Mouse (Mus musculus): ENCODE results near the gene Tsacc. TPM values are rescaled to one million over a fixed set of nuclear protein-coding genes. Genes with fewer than 3 reads are reported as not detected.

The Tsacc gene
- polyA plus RNA-seq, 1 experiment from 2014 or later: 15.4 TPM

DNA sequence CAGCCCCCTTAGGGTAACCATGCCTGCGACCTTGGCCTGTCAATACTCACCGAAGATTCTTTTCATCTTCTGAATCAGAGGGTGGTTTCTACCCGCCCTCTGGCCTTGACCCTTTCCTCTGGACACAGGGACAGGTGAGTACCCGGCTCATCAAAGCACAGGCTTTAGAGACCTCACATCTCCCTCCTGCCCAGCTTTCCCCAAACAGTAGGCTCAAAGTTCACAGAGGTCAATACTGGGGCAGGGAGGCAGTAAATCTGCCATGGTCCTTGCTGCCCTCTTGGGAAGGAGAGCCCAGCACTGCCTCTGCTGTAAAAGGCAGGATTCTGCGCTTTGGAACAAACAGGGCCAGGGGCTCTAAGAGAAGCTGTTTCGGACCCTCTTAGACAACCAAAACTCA is 44.1 kb downstream of the Tsacc start:
- peaks cover 21% of the 10 kb centered on the region; the same call in 1 of the 2 replicates for H3K4me1 ChIP-seq (ENCODE audit: control insufficient read depth, insufficient read depth, low read length)
- no peak overlapping the region for H3K9ac ChIP-seq (ENCODE audit: low read depth, low read length)
- 53% methylated on average over 6 of the region's 6 CpGs for WGBS
- H3K27ac ChIP-seq (ENCODE audit: low read depth, low read length): no peak overlapping the region
- peaks cover 26% of the 10 kb centered on the region for H3K27me3 ChIP-seq (ENCODE audit: control insufficient read depth, insufficient read depth, low read length)
- H3K9me3 ChIP-seq (ENCODE audit: control insufficient read depth, low read length): no peaks in the 10 kb centered on the region
- no peak overlapping the region for H3K4me2 ChIP-seq (replicated peaks; ENCODE audit: low read depth, low read length)
- ATAC-seq (ENCODE audit: low FRiP score, low TSS enrichment): no peak
- H3K36me3 ChIP-seq (ENCODE audit: control insufficient read depth, insufficient read depth, low read length): no peaks in the 10 kb centered on the region
- H3K4me3 ChIP-seq (ENCODE audit: low read length): no peak overlapping the region

DNA sequence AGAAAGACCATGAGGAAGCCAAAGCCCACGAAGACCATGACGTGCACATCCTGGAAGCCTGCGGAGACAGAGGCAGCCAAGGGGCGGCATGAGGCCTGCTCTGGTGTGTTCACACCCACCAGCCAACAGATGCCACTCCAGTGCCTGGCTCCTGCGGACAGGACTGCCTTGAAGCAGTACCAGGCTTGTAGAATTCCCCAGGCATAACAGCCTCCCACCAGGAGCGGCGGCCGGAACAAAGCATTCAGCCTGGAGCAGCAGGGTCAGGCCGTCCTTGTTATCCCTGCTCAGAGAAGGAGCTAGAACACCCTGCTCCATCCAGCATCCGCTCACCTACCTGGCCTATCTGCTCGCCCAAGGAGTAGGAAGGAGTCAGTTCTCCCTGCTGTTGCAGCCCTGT is 48.4 kb downstream of the Tsacc start:
- WGBS: 74% methylated on average over 11 of the region's 11 CpGs
- peaks cover 20% of the 10 kb centered on the region for H3K27me3 ChIP-seq (ENCODE audit: control insufficient read depth, insufficient read depth, low read length)
- no peak overlapping the region for H3K27ac ChIP-seq (ENCODE audit: low read depth, low read length)
- ATAC-seq (ENCODE audit: low FRiP score, low TSS enrichment): no peak
- H3K4me1 ChIP-seq (ENCODE audit: control insufficient read depth, insufficient read depth, low read length): no peaks in the 10 kb centered on the region
- no peak overlapping the region for H3K4me2 ChIP-seq (replicated peaks; ENCODE audit: low read depth, low read length)
- H3K9me3 ChIP-seq (ENCODE audit: control insufficient read depth, low read length): no peaks in the 10 kb centered on the region
- no peak overlapping the region for H3K9ac ChIP-seq (ENCODE audit: low read depth, low read length)
- no peaks in the 10 kb centered on the region for H3K36me3 ChIP-seq (ENCODE audit: control insufficient read depth, insufficient read depth, low read length)
- no peak overlapping the region for H3K4me3 ChIP-seq (ENCODE audit: low read length)

DNA sequence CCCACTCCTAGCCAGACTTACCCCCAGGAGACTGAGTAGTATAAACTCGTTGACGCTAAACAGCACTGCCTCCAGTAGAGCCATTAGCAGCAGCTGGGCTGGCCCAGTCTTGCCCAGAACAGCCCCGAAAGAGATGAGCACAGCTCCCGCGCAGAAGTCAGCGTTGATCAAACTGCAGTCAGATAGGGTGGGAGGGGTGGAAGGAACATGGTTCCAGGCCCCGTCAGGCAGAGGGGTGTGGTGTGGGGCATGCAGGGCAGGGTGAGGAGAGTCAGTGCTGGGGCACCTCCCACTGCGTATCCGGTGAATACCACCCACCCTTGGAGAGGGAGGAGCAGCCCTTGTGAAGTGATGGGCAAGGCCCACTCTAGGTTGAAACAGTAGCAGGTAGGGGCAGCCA is 49.1 kb downstream of the Tsacc start:
- H3K9me3 ChIP-seq (ENCODE audit: control insufficient read depth, low read length): no peaks in the 10 kb centered on the region

DNA sequence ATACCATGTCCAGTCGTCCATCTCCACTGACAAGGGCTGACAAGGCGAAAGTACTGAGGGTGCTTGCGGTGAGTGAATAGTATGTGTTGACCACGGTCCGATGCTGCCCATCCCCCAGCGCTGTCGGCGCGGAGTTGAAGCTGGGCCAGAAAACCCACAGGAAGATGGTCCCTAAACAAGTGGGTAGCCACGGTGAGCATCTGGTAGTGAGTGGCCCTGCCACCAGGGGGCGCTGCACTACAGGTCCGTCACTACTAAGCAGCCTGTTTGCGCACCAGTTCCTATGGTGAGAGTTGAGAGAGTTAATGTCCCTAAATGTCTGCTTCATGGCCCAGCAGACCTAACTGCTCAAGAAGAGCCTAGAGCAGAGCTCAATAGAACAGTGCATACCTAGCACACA is 51.0 kb downstream of the Tsacc start:
- Histone ChIP-seq H3K27ac (ENCODE audit: low read depth, low read length) (no peak overlapping the region), H3K9ac (ENCODE audit: low read depth, low read length) (no peak overlapping the region), H3K4me2 (replicated peaks; ENCODE audit: low read depth, low read length) (no peak overlapping the region), H3K27me3 (ENCODE audit: control insufficient read depth, insufficient read depth, low read length) (peaks cover 39% of the 10 kb centered on the region), H3K9me3 (ENCODE audit: control insufficient read depth, low read length) (no peaks in the 10 kb centered on the region), H3K36me3 (ENCODE audit: control insufficient read depth, insufficient read depth, low read length) (no peaks in the 10 kb centered on the region), H3K4me1 (ENCODE audit: control insufficient read depth, insufficient read depth, low read length) (no peaks in the 10 kb centered on the region), H3K4me3 (ENCODE audit: low read length) (no peak overlapping the region)
- WGBS: 18% methylated on average over 13 of the region's 13 CpGs
- ATAC-seq (ENCODE audit: low FRiP score, low TSS enrichment): 0 out of 2 replicates have a peak, but pooled peaks have one; percentile 13

More for the DNA sequence above, 49.1 kb downstream of the Tsacc start:
- H3K27ac ChIP-seq (ENCODE audit: low read depth, low read length): no peak overlapping the region
- ATAC-seq (ENCODE audit: low FRiP score, low TSS enrichment): no peak
- no peak overlapping the region for H3K4me2 ChIP-seq (replicated peaks; ENCODE audit: low read depth, low read length)
- 57% methylated on average over 9 of the region's 9 CpGs for WGBS
- no peak overlapping the region for H3K9ac ChIP-seq (ENCODE audit: low read depth, low read length)
- no peak overlapping the region for H3K4me3 ChIP-seq (ENCODE audit: low read length)
- no peaks in the 10 kb centered on the region for H3K4me1 ChIP-seq (ENCODE audit: control insufficient read depth, insufficient read depth, low read length)
- H3K27me3 ChIP-seq (ENCODE audit: control insufficient read depth, insufficient read depth, low read length): peaks cover 20% of the 10 kb centered on the region
- H3K36me3 ChIP-seq (ENCODE audit: control insufficient read depth, insufficient read depth, low read length): no peaks in the 10 kb centered on the region

DNA sequence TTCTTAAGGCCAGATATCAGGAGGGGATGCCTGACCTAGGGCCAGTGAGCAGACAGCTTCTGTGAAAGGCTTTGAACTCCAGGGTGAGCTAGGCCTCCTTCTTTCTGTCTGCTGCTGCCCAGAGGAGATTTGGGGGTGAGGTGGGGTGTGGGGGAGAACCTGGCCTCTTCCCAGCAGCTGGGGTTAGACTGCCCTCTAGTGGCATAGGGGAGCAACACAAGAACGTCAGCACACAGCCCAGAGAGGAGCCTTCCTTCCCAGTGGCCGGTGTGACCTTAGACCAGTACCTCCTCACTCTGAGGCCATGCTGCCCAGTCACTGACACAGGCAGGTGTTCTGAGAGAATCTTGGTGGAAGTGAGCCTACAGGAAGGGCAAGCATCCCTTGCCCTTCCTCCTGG is 52.7 kb downstream of the Tsacc start:
- WGBS: 8% methylated on average over 2 of the region's 2 CpGs
- Histone ChIP-seq H3K36me3 (ENCODE audit: control insufficient read depth, insufficient read depth, low read length) (no peaks in the 10 kb centered on the region), H3K9me3 (ENCODE audit: control insufficient read depth, low read length) (no peaks in the 10 kb centered on the region), H3K4me2 (replicated peaks; ENCODE audit: low read depth, low read length) (no peak overlapping the region), H3K4me1 (ENCODE audit: control insufficient read depth, insufficient read depth, low read length) (no peaks in the 10 kb centered on the region), H3K9ac (ENCODE audit: low read depth, low read length) (no peak overlapping the region), H3K27me3 (ENCODE audit: control insufficient read depth, insufficient read depth, low read length) (peaks cover 55% of the 10 kb centered on the region), H3K27ac (ENCODE audit: low read depth, low read length) (no peak overlapping the region), H3K4me3 (ENCODE audit: low read length) (no peak overlapping the region)
- ATAC-seq (ENCODE audit: low FRiP score, low TSS enrichment): 0 out of 2 replicates have a peak, but pooled peaks have one; percentile 29

DNA sequence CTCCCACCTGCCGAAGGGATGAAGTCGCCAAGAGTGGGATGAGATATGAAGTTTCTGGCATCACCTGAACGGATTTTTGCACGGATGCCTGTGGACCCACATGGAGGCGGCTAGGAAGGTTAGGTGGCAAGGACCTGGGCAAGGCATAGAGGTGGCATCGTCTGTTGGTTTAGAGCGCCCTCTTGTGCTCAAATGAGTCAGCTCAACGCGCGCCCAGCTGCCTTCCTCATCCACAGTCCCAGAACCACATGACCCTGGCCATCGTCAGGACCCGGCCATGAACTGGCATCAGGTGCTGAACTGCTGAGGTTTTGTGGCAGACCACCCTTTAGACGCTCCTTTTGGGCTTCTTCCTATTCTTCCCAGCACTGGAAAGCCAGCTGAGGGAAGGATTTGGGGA is 54.3 kb downstream of the Tsacc start:
- Histone ChIP-seq H3K27ac (ENCODE audit: low read depth, low read length) (no peak overlapping the region), H3K9me3 (ENCODE audit: control insufficient read depth, low read length) (no peaks in the 10 kb centered on the region), H3K4me2 (replicated peaks; ENCODE audit: low read depth, low read length) (no peak overlapping the region), H3K36me3 (ENCODE audit: control insufficient read depth, insufficient read depth, low read length) (no peaks in the 10 kb centered on the region), H3K4me3 (ENCODE audit: low read length) (no peak overlapping the region), H3K27me3 (ENCODE audit: control insufficient read depth, insufficient read depth, low read length) (peaks cover 70% of the 10 kb centered on the region), H3K9ac (ENCODE audit: low read depth, low read length) (no peak overlapping the region), H3K4me1 (ENCODE audit: control insufficient read depth, insufficient read depth, low read length) (peaks cover 4% of the 10 kb centered on the region; the same call in 1 of the 2 replicates)
- 2% methylated on average over 13 of the region's 13 CpGs for WGBS
- peak; percentile 65; the same call in 1 of the 2 replicates for ATAC-seq (ENCODE audit: low FRiP score, low TSS enrichment)

DNA sequence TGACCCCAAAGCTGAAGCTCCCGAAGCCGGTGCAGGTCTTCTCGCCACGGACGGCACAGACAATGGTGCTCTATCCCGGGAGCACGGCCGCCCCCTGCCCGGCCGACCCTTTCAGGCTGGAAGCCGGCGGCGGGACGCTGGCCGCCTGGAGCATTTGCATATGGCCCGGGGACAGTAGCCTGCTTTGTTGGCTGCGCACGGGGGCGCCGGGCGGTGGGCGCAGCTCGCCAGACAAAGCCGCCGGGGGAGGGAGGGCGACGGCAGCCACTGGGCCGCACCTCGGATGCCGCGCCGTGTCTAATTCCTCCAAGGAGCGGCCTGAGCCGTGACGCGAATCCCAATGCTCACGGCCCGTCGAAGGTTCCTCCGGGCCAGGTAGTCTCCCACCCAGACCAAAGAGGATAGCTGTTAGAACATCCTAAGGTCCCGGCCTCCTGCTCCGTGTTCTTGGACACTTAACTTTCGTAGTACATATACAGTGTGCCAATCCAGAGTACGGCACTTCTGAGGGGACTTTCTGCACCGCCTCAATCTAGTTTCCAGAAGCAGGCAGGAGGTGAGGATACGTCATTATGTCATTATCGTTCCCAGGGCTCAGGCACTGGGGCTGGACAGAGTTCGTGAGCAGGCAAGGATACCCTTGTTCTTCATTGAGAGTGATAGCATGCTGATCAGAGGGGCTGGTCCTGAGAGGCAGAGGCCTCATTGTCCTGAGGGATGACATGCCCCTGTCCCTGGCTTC is 55.6 kb downstream of the Tsacc start:
- 3% methylated on average over 47 of the region's 48 CpGs for WGBS
- no peak for ATAC-seq (ENCODE audit: low FRiP score, low TSS enrichment)

DNA sequence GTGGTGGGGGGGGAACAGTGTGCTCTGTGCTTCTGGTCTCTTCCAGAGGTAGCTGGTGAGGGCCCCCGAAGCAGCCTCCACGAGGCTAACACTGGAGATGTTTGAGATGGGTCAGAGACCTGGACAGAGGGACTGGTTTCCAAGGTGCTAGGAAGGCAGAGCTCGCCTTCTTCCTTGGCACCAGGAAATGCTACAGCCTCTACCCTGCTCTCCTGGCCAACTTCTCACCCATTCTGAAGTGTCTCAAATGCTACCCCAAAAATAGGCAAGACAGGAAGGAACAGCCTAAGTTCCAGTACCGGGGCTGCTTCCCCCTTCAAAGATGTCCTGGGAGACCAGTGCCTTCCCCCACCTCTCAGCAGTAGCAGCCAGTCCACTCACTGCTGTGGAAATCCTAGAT is 57.4 kb downstream of the Tsacc start:
- H3K27me3 ChIP-seq (ENCODE audit: control insufficient read depth, insufficient read depth, low read length): peaks cover 70% of the 10 kb centered on the region
- no peak for ATAC-seq (ENCODE audit: low FRiP score, low TSS enrichment)
- no peaks in the 10 kb centered on the region for H3K36me3 ChIP-seq (ENCODE audit: control insufficient read depth, insufficient read depth, low read length)
- no peak overlapping the region for H3K27ac ChIP-seq (ENCODE audit: low read depth, low read length)
- no peak overlapping the region for H3K9ac ChIP-seq (ENCODE audit: low read depth, low read length)
- no peak overlapping the region for H3K4me3 ChIP-seq (ENCODE audit: low read length)
- no peak overlapping the region for H3K4me2 ChIP-seq (replicated peaks; ENCODE audit: low read depth, low read length)
- WGBS: 68% methylated on average over 4 of the region's 4 CpGs
- H3K9me3 ChIP-seq (ENCODE audit: control insufficient read depth, low read length): no peaks in the 10 kb centered on the region
- peaks cover 4% of the 10 kb centered on the region; the same call in 1 of the 2 replicates for H3K4me1 ChIP-seq (ENCODE audit: control insufficient read depth, insufficient read depth, low read length)

More for the DNA sequence above, 55.6 kb downstream of the Tsacc start:
- Histone ChIP-seq H3K36me3 (ENCODE audit: control insufficient read depth, insufficient read depth, low read length) (no peaks in the 10 kb centered on the region), H3K27me3 (ENCODE audit: control insufficient read depth, insufficient read depth, low read length) (peaks cover 72% of the 10 kb centered on the region), H3K9ac (ENCODE audit: low read depth, low read length) (no peak overlapping the region; the same call in 1 of the 2 replicates), H3K4me2 (replicated peaks; ENCODE audit: low read depth, low read length) (peak overlapping the region; percentile 30), H3K4me3 (ENCODE audit: low read length) (peak overlapping the region; percentile 26), H3K27ac (ENCODE audit: low read depth, low read length) (no peak overlapping the region), H3K4me1 (ENCODE audit: control insufficient read depth, insufficient read depth, low read length) (peaks cover 4% of the 10 kb centered on the region; the same call in 1 of the 2 replicates), H3K9me3 (ENCODE audit: control insufficient read depth, low read length) (no peaks in the 10 kb centered on the region)

DNA sequence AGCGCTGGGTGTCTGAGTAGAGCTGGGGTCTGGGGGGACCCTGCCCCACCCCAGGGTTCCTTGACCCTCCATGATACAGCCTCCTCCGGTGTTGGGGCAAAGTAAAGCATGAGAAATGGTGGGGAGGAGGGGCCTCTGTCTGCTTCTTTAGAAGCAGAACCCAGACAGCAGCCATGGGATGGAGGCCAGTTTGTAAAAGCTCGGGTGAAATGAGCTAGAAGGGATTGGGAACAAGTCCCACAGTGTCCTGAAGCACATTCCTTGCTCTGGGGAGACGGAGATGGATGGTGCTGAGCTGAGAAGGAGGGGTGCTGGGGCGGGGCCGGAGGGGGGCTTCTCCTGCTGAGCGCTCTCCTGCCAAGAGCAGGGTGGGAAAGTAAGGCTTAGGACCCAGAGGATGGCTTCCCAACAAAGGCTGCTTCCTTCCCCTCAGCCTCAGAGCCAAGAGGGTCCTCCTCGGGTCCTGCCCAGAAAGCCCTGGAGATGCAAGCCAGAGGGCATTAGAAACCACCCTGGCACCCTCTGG is 57.9 kb downstream of the Tsacc start:
- Histone ChIP-seq H3K27me3 (ENCODE audit: control insufficient read depth, insufficient read depth, low read length) (peaks cover 67% of the 10 kb centered on the region), H3K27ac (ENCODE audit: low read depth, low read length) (no peak overlapping the region), H3K9me3 (ENCODE audit: control insufficient read depth, low read length) (no peaks in the 10 kb centered on the region), H3K4me1 (ENCODE audit: control insufficient read depth, insufficient read depth, low read length) (peaks cover 4% of the 10 kb centered on the region; the same call in 1 of the 2 replicates), H3K4me3 (ENCODE audit: low read length) (no peak overlapping the region), H3K36me3 (ENCODE audit: control insufficient read depth, insufficient read depth, low read length) (no peaks in the 10 kb centered on the region), H3K4me2 (replicated peaks; ENCODE audit: low read depth, low read length) (no peak overlapping the region), H3K9ac (ENCODE audit: low read depth, low read length) (no peak overlapping the region)
- no peak for ATAC-seq (ENCODE audit: low FRiP score, low TSS enrichment)
- WGBS: 49% methylated on average over 8 of the region's 8 CpGs

Measured in kidney, embryonic 14.5 days (tissue).